Mouse (Mus musculus) limb, embryonic 15.5 days (tissue): ENCODE data around the gene Tm9sf4. TPM values are rescaled to one million over a fixed set of nuclear protein-coding genes. Genes with fewer than 3 reads are reported as not detected.

Source experiments
- ATAC-seq: fragments of 200-750 bp; cut with Nextera tagmentation; 2 replicates; pipeline ENCODE4 v1.8.0; 2017; ENCODE audit warnings: low read depth, moderate TSS enrichment; ENCODE audit not compliant: insufficient number of reproducible peaks, low FRiP score, low TSS enrichment
- H3K27ac ChIP-seq: fragments of 300-500 bp; sonication (generic); 2 replicates; pipeline ENCODE4 v1.5.1; 2015; ENCODE audit warnings: moderate library complexity, mild to moderate bottlenecking, inconsistent platforms
- H3K27me3 ChIP-seq: fragments of 300-500 bp; sonication (generic); 2 replicates; pipeline ENCODE4 v1.6.1; 2015; ENCODE audit warnings: inconsistent platforms
- H3K36me3 ChIP-seq: fragments of 300-500 bp; sonication (generic); 2 replicates; pipeline ENCODE4 v1.6.1; 2015; ENCODE audit warnings: inconsistent platforms
- H3K4me1 ChIP-seq: fragments of 300-500 bp; sonication (generic); 2 replicates; pipeline ENCODE4 v1.6.1; 2015; ENCODE audit warnings: inconsistent platforms
- H3K4me2 ChIP-seq: fragments of 300-500 bp; sonication (generic); 2 replicates; pipeline ENCODE4 v1.6.1; 2015; ENCODE audit warnings: mild to moderate bottlenecking, inconsistent platforms
- H3K4me3 ChIP-seq: fragments of 300-500 bp; sonication (generic); 2 replicates; pipeline ENCODE4 v1.5.1; 2015; ENCODE audit warnings: mild to moderate bottlenecking, inconsistent platforms
- H3K9ac ChIP-seq: fragments of 300-500 bp; sonication (generic); 2 replicates; pipeline ENCODE4 v1.6.1; 2015; ENCODE audit warnings: inconsistent platforms
- H3K9me3 ChIP-seq: fragments of 300-500 bp; sonication (generic); 2 replicates; pipeline ENCODE4 v1.6.1; 2016; ENCODE audit warnings: inconsistent platforms
- WGBS: fragments of 180-500 bp; shearing (Covaris S2); methylation state at CpG from one replicate; pipeline ENCODE4 v1.1.7; 2015; 5-methylcytosine and 5-hydroxymethylcytosine counted together
- polyA plus RNA-seq: library from polyadenylated mRNA; unstranded; fragments of >200 nt; fragmentation: Nextera tagmentation; extraction: Ambion mirVana; gene quantifications from 2 replicates; pipeline ENCODE4 v1.2.1, GENCODE M21; 2015

Tm9sf4 gene
- polyA plus RNA-seq, 1 experiment from 2014 or later: 101 TPM

GRCm38 (mm10) chr2:153198485-153198884, 37.4 kb downstream of the Tm9sf4 start:
- no peak for ATAC-seq

DNA sequence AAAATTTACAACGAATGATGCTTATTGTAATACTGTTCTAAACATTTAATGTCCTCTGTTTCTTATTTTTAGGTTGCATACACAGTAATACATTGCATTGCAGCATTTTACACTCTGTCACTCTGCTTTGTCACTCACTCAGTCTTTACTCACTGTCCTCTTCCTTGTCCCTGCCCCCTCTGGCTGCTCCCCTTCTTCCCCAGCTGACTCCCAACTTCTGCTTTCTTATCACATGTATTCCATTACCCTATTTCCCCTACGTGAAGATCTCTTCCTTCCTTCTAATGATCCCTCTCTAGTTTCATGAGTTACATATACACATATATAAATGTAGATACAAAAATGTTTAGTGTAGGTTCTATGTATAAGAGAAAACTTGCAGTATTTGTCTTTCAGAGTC, 38.0 kb downstream of the Tm9sf4 start:
- no peak overlapping the region for H3K27ac ChIP-seq
- 81% methylated on average over 2 of the region's 2 CpGs for WGBS
- no peak overlapping the region for H3K4me2 ChIP-seq
- ATAC-seq: no peak
- no peak overlapping the region for H3K4me3 ChIP-seq
- H3K9me3 ChIP-seq: no peaks in the 10 kb centered on the region
- H3K36me3 ChIP-seq: peaks cover 81% of the 10 kb centered on the region
- no peaks in the 10 kb centered on the region for H3K27me3 ChIP-seq
- no peak overlapping the region for H3K9ac ChIP-seq
- H3K4me1 ChIP-seq: no peaks in the 10 kb centered on the region

More at GRCm38 (mm10) chr2:153198485-153198884, 37.4 kb downstream of the Tm9sf4 start:
- no peaks in the 10 kb centered on the region for H3K9me3 ChIP-seq
- no peak overlapping the region for H3K9ac ChIP-seq
- H3K4me2 ChIP-seq: no peak overlapping the region
- 72% methylated on average over 5 of the region's 5 CpGs for WGBS
- H3K36me3 ChIP-seq: peaks cover 78% of the 10 kb centered on the region
- no peaks in the 10 kb centered on the region for H3K27me3 ChIP-seq
- no peak overlapping the region for H3K27ac ChIP-seq
- H3K4me3 ChIP-seq: no peak overlapping the region
- H3K4me1 ChIP-seq: no peaks in the 10 kb centered on the region

GRCm38 (mm10) chr2:153202766-153203165, 41.7 kb downstream of the Tm9sf4 start:
- Histone ChIP-seq H3K27ac (no peak overlapping the region), H3K4me3 (no peak overlapping the region), H3K9ac (no peak overlapping the region), H3K36me3 (peaks cover 85% of the 10 kb centered on the region), H3K4me1 (no peaks in the 10 kb centered on the region), H3K4me2 (no peak overlapping the region), H3K27me3 (no peaks in the 10 kb centered on the region), H3K9me3 (no peaks in the 10 kb centered on the region)
- WGBS: 74% methylated on average over 1 of the region's 1 CpGs
- no peak for ATAC-seq

DNA sequence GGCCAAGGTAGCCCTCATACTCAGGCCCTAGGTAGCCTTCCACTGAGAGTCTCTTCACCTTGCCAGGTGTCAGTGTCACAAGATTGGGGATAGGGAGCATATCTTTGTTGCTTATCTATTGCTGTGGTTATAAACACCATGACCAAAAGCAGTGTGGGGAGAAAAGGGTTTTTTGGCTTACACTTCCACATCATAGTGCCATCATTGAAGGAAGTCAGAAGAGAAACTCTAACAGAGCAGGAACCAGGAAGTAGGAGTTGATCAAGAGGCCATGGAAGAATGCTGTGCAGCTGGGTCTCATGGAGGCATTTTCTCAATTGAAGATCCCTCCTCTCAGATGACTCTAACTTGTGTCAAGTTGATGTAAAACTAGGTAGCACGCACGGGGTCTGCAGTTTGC, 47.0 kb downstream of the Tm9sf4 start:
- Histone ChIP-seq H3K27ac (no peak overlapping the region), H3K9me3 (no peaks in the 10 kb centered on the region), H3K36me3 (peaks cover 68% of the 10 kb centered on the region), H3K4me1 (no peaks in the 10 kb centered on the region), H3K9ac (no peak overlapping the region), H3K27me3 (no peaks in the 10 kb centered on the region), H3K4me2 (no peak overlapping the region), H3K4me3 (no peak overlapping the region)
- 92% methylated on average over 2 of the region's 2 CpGs for WGBS
- ATAC-seq: no peak

DNA sequence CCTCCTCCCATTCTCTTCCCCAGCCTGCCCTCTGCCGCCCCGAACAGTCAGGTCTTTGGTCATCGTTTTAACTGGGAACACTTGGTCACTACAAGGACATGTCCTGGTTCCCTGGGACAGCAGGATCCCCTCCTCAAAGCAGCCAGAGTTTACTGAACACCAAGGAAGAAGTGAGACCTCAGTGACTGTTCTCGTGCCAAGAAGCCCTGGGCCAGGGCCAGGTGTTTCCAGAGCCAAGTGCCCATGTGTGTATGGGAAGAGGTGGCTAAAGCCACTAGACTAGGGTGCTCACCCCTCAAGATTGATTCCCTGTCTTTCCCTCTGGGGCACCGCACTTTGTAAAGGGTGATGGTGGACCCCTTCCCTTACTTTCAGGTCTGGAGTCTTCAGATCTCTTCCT, 48.2 kb downstream of the Tm9sf4 start:
- peaks cover 59% of the 10 kb centered on the region for H3K36me3 ChIP-seq
- WGBS: 89% methylated on average over 5 of the region's 5 CpGs
- H3K4me3 ChIP-seq: no peak overlapping the region
- H3K4me1 ChIP-seq: no peaks in the 10 kb centered on the region
- no peaks in the 10 kb centered on the region for H3K9me3 ChIP-seq
- no peak overlapping the region for H3K9ac ChIP-seq
- no peak overlapping the region for H3K4me2 ChIP-seq
- no peaks in the 10 kb centered on the region for H3K27me3 ChIP-seq
- no peak overlapping the region for H3K27ac ChIP-seq
- ATAC-seq: no peak

GRCm38 (mm10) chr2:153211451-153211850, 50.3 kb downstream of the Tm9sf4 start:
- WGBS: 89% methylated on average over 5 of the region's 5 CpGs
- ATAC-seq: no peak
- Histone ChIP-seq H3K9me3 (no peaks in the 10 kb centered on the region), H3K27ac (no peak overlapping the region), H3K27me3 (no peaks in the 10 kb centered on the region), H3K9ac (no peak overlapping the region), H3K36me3 (peaks cover 38% of the 10 kb centered on the region), H3K4me1 (no peaks in the 10 kb centered on the region), H3K4me2 (no peak overlapping the region), H3K4me3 (no peak overlapping the region)

DNA sequence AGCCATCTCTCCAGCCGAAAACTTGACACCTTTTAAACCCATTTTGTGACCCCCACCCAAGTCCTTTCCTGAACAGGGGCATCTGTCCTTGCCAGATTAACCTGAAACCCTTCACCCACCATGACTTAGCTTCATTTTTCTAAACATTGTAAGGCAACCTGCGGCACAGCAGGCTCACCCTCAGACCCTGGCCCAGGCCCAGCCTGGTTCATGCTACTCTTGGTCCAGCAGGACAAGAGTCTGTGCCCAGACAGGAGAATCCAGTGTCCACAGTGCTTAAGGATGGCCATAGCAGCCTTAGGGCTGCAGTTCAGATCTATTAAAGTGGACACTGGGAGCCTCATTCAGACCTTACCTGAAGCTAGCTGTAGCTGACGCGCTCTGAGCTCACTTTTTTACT, 52.2 kb downstream of the Tm9sf4 start:
- WGBS: 89% methylated on average over 4 of the region's 4 CpGs
- no peak overlapping the region for H3K4me2 ChIP-seq
- no peak overlapping the region for H3K27ac ChIP-seq
- H3K27me3 ChIP-seq: no peaks in the 10 kb centered on the region
- H3K4me3 ChIP-seq: no peak overlapping the region
- no peak overlapping the region for H3K9ac ChIP-seq
- no peak for ATAC-seq
- no peaks in the 10 kb centered on the region for H3K9me3 ChIP-seq
- no peaks in the 10 kb centered on the region for H3K4me1 ChIP-seq
- peaks cover 21% of the 10 kb centered on the region for H3K36me3 ChIP-seq

DNA sequence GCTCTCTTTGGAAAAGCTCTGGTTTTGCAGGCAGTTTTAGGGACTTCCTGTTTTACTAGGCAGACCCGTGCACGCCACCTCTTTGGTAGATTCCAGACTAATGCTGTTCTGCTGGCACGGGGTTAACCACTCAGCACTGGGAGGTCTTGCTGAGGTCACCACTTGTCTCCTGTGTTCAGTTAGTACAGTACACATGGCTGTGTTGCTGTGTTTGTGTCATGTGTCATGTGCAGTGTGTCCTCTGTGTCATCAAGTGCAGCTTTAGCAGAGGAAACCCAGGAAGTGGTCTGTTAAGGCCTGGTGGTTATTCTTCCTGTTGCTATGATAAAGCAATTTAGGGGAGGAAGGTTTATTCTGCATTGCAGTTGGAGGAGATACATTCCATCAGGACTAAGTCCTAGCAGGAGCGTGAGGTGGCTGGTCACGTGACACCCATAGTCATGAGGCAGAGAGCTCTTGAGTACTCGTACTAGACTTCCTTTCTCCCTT, 53.7 kb downstream of the Tm9sf4 start:
- Histone ChIP-seq H3K4me1 (no peaks in the 10 kb centered on the region), H3K27ac (no peak overlapping the region), H3K4me2 (no peak overlapping the region), H3K27me3 (no peaks in the 10 kb centered on the region), H3K9me3 (no peaks in the 10 kb centered on the region), H3K9ac (no peak overlapping the region), H3K4me3 (no peak overlapping the region), H3K36me3 (peaks cover 7% of the 10 kb centered on the region)
- 66% methylated on average over 6 of the region's 6 CpGs for WGBS
- no peak for ATAC-seq

- H3K9ac ChIP-seq: no peak overlapping the region
- H3K4me2 ChIP-seq: no peak overlapping the region
- no peak overlapping the region for H3K4me3 ChIP-seq
- WGBS: 72% methylated on average over 4 of the region's 4 CpGs
- no peak for ATAC-seq
- H3K27ac ChIP-seq: no peak overlapping the region
- H3K27me3 ChIP-seq: no peaks in the 10 kb centered on the region
- no peaks in the 10 kb centered on the region for H3K9me3 ChIP-seq
- peaks cover 5% of the 10 kb centered on the region; the same call in 1 of the 2 replicates for H3K36me3 ChIP-seq
- H3K4me1 ChIP-seq: no peaks in the 10 kb centered on the region
Observed at GRCm38 (mm10) chr2:153215421-153215820, 54.3 kb downstream of the Tm9sf4 start.

- Histone ChIP-seq H3K27me3 (no peaks in the 10 kb centered on the region), H3K27ac (no peak overlapping the region), H3K9ac (no peak overlapping the region), H3K4me1 (no peaks in the 10 kb centered on the region), H3K9me3 (no peaks in the 10 kb centered on the region), H3K36me3 (peaks cover 14% of the 10 kb centered on the region; the same call in 1 of the 2 replicates), H3K4me3 (no peak overlapping the region), H3K4me2 (no peak overlapping the region)
- 83% methylated on average over 10 of the region's 10 CpGs for WGBS
- no peak for ATAC-seq
Observed at GRCm38 (mm10) chr2:153217826-153218340, 56.8 kb downstream of the Tm9sf4 start.

DNA sequence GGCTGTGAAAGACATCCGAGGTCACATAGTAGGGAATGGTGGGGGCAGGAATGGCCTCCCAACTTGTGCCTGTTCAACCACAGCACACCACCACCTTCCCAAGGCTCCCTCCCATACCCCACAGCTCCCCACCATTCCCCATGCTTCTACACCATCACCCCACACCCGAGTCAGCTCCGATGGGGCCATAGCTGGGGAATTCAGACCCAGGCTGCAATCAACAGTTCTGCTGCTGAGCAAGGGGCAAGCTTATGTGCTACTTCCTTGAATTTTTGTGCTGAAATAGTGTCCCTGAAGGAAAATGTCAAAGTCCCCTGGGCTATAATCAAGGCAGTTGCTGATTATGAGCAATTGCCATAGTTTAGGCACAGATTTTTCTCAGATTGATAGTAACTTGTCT, 57.4 kb downstream of the Tm9sf4 start:
- H3K36me3 ChIP-seq: peaks cover 14% of the 10 kb centered on the region; the same call in 1 of the 2 replicates
- no peak overlapping the region for H3K4me2 ChIP-seq
- H3K9ac ChIP-seq: no peak overlapping the region
- WGBS: 67% methylated on average over 3 of the region's 3 CpGs
- no peaks in the 10 kb centered on the region for H3K4me1 ChIP-seq
- H3K27ac ChIP-seq: no peak overlapping the region
- H3K9me3 ChIP-seq: no peaks in the 10 kb centered on the region
- no peak for ATAC-seq
- H3K4me3 ChIP-seq: no peak overlapping the region
- H3K27me3 ChIP-seq: no peaks in the 10 kb centered on the region

- Histone ChIP-seq H3K27me3 (no peaks in the 10 kb centered on the region), H3K4me1 (peaks cover 13% of the 10 kb centered on the region), H3K4me3 (no peak overlapping the region), H3K9me3 (no peaks in the 10 kb centered on the region), H3K27ac (no peak overlapping the region), H3K4me2 (no peak overlapping the region), H3K9ac (no peak overlapping the region), H3K36me3 (peaks cover 14% of the 10 kb centered on the region; the same call in 1 of the 2 replicates)
- ATAC-seq: no peak
- 93% methylated on average over 4 of the region's 4 CpGs for WGBS
Observed at GRCm38 (mm10) chr2:153221620-153222019, 60.5 kb downstream of the Tm9sf4 start.

GRCm38 (mm10) chr2:153222130-153222529, 61.0 kb downstream of the Tm9sf4 start:
- no peak overlapping the region for H3K4me2 ChIP-seq
- no peak overlapping the region for H3K4me3 ChIP-seq
- H3K9ac ChIP-seq: no peak overlapping the region
- H3K27me3 ChIP-seq: no peaks in the 10 kb centered on the region
- no peak overlapping the region for H3K27ac ChIP-seq
- peaks cover 13% of the 10 kb centered on the region for H3K4me1 ChIP-seq
- H3K9me3 ChIP-seq: no peaks in the 10 kb centered on the region
- no peak for ATAC-seq
- peaks cover 14% of the 10 kb centered on the region; the same call in 1 of the 2 replicates for H3K36me3 ChIP-seq
